Mouse (Mus musculus) layer of hippocampus, adult 18-20 months (tissue): ENCODE results near the gene Osgep. TPM values are rescaled to one million over a fixed set of nuclear protein-coding genes. Genes with fewer than 3 reads are reported as not detected.
"Not testable (repeated sequence)": the region's sequence is repeated elsewhere in the genome, so short reads cannot be mapped to it uniquely, and the experiment has no call there.

Experiments used
- DNase-seq, 2 experiments: peaks; one replicate each; pipeline ENCODE4 v3.0.0; 2022; ENCODE audit warnings: low spot score in 2 of 2
- total RNA-seq, 2 experiments: library from RNA; stranded (reverse); gene quantifications; 2 replicates each; pipeline ENCODE4 v1.2.3; 2021

The Osgep gene
- total RNA-seq, 2 experiments from 2014 or later, result 34.9 to 39.0 TPM

DNA sequence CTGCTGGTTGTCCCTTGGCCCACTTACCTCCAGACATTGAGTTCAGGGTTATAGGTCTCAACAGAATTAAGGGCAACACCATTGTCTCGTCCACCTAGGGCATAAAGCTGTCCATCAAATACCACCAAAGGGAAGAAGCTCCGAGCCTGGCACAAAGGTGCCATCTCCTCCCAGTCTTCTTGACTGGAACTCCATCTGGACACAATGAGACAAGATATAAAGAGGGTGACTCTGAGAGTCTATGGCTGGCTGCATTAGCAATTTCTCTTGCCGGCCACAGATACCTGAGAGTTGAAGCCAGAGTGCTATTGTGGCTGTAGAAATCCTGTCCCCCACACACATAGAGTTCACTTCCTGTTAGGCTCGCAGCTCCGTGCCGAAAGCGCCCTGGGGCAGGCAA lies 32.6 kb downstream of the Osgep start:
- no peak for DNase-seq

DNA sequence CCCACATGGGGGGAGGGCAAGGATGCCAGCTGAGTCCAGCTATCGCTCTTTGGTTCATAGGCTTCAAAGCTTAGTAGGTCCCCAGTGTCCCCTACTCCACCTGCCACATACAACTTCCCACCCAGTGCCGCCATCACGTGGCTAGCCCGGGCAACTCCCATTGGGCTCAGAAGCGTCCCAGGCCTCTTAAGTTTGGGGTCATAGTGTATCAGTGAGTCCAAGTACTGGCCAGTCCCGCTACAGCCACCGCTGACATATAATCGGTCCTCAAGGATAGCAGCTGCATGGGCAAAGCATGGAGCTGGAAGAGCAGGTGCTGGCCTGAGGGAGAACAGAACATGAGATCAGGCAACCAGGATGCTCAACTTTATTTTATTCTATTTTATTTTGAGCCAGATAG lies 33.1 kb downstream of the Osgep start:
- no peak for DNase-seq

DNA sequence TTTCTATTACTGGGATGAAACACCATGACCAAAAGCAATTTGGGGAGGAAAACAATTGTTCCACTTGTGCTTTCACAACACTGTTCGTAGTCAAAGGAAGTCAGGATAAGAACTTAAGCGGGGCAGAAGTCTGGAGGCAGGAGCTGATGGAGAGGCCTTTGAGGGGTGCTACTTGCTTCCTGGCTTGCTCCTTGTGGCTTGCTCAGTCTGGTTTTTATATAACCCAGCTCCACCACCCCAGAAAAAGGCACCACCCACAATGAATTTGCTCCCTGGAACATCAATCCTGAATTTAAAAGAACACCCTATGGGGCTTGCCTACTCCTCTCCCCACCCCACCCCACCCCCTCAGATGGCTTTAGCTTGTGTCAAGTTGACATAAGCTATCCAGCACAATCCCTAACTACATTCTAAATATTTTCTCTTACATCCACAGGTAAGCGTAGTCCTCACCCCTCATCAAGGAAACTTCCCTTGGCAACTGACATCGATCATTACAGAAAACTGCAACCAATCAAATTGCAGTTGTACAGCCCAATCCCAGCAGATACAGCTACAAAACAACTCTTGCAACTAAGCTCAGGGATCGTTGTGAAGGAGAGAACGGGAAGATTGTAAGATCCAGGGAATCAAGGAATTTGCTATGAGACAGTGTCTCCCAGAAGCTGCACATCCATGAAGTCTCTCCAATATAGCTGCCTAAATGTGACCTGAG lies 48.3 kb downstream of the Osgep start:
- DNase-seq, result no peak

DNA sequence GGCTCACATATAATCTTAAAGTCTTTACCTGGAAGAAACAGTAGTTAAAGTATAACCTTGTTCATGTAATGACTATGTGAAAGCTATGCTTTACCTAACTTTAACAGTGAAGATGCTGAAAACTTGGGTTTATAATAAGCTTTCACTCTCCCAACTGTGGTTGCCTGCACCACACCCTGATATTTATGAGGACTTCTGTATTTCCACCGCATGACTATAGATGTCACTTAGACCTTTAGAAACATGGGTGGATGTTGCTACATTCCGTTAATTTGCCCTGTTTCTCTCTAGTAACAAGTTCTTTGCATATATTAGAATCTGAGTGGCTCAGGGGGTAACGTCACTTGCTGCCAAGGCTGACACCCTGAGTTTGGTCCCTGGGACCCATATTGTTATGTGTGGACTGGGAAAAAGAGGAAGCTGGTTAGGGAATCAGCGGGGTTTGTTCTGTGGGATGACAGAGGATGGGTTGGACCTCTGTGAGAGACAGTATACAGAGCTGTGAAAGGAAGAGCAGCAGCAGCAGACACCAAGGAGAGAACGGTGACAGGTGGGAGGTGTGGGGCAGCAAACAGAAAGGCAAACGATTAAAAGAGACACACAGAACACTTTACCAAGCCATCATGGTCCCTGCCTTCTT lies 49.0 kb downstream of the Osgep start:
- DNase-seq, result no peak

DNA sequence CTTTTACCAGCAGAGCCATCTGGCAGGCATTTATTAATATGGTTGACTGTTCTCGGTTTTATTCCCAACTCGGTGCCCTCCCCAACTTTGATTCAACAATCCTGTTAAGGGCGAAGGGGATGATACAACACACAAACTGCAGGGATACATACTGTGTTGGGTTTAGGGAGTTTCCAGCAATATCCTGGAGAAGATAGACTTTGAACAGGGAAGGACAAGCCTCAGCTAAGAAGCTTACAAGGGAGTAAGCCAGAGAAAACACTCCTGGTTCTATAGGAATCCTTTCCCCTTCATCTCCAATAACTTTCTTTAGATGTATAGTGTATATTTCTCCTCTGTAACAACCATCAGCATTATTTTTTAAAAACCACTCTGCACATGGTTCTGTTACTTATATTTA lies 49.5 kb downstream of the Osgep start:
- no peak for DNase-seq

DNA sequence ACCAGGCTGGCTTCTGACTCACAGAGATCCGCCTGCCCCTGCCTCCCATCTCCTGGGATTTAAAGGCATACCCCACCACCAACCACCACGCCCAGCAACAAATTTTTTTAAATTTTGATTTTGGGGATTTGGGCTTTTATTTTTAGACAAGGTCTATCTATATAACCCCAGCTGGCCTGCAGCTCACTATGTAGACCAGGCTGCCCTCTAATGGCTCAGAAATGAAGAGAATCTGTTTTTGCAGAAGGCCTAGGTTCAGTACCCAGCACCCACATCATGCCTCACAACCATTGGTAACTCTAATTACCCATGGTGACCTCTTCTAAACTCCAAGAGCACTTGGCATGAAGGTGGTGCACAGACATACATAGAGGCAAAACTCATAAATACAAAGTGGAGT lies 53.4 kb downstream of the Osgep start:
- DNase-seq, result no peak

DNA sequence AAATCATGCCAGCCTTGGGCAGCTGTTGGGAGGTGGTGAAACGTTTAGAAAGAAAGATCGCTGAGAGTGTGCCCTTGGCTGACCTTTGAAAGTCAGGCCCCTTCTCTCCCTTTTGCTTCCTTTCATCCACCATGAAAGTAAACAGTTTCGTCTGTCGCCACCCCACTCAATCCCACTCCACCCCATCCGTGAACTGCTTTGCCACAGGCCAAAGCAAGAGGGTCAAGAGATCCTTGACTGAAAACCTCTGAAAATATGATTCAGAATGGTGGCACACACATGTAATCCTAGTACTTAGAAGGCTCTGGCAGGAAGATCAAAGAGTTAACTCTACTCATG lies 53.9 kb downstream of the Osgep start:
- no peak for DNase-seq

DNA sequence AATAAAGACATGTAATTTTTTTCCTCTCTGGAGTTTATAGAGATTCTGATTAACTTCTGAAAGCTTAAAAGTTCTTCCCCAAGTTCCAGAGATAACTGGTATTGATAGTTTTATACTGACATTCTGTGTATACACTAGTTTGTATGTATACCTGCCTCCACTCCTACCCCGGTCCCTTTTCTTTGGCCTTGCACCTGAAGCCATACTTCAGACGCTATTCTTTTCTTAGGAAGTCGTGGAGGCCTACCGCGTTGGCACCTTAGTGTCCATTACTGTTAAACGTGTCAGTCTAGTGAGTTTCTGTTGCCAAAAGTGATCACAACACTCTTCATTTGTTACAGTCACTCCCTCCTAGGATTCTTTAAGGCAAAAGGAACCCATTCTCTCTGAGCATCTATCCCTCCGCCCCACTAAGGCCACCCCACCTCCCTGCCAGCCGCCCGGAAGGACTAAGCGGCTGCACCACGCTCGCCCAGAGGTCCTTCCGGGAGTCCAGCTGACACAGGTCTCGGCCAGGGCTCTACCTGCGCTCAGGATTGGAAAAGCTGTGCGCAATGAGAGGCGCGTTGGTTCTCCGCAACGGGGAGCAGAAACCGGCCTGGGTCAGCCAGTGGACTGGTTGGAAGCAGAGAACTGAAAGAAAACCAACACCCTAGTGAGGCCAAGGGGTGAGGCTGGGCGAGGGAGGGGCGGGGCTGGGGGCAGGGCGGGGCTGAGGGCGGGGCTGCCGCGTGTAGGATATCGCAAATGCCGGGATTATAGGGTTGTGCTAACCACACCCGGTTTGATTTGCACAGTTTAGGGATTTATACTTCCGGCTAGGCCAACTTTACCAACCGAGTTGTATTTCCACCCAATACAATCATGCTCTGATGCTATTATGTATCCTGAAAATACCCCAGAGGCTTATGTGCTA lies 54.5 kb downstream of the Osgep start, which contains the start of gene Tep1:
TSS of gene Tep1 (minus strand) at position 672 of the 916 bp plus-strand sequence.
- DNase-seq, result peak in 1 of 2 experiments; percentile 31

DNA sequence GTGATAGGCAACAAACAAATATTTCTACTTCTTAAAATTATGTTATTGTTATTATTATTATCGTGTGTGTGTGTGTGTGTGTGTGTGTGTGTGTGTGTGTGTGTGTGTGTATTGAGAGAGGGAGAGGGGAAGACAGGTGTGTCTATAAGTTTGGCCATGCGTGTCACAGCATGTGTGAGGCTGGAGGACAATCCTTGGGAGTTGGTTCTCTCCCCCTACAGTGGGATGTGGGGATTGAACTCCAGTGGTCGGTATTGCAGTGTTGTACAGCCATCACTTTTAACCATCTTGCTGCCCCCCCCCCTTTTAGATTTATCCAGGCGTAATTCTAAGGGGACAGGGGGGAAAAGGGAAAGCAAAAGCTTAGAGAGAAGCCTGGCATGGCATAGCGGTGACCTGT lies 56.0 kb downstream of the Osgep start:
- no peak for DNase-seq

DNA sequence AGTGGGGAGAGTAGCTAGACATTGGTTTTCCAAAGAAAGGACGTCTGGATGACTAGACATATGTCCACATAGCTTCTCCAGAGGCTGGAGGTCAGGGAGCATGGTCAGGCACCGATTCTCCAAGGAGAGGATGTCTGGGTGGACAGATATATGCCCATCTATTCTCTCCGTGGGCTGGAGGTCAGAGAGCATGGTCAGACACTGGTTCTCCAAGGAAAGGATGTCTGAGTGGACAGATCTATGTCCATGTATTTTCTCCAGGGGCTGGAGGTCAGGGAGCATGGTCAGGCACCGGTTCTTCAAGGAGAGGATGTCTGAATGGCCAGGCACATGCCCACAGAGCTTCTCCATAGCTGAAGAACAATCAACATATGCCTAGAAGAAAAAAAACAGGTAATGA lies 56.5 kb downstream of the Osgep start:
- no peak for DNase-seq

DNA sequence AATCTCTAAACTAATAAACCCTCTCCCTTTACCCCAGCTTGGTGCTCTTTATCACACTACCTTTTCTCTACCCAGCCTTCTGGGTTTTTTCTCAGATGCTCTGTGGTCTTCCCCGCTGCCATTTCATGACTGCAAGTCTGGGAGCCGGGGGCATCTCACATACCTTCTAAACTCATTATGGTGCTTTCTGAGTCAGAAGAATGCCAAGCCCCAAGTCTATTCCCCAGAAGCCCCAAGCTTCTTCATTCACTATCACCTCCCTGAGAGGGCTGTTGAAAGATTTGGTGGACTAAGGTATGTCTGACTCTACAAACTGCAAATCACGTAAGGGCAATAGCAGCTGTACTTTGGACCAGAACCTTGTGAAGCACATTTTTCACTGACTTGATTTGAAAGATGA lies 57.7 kb downstream of the Osgep start:
- no peak for DNase-seq

DNA sequence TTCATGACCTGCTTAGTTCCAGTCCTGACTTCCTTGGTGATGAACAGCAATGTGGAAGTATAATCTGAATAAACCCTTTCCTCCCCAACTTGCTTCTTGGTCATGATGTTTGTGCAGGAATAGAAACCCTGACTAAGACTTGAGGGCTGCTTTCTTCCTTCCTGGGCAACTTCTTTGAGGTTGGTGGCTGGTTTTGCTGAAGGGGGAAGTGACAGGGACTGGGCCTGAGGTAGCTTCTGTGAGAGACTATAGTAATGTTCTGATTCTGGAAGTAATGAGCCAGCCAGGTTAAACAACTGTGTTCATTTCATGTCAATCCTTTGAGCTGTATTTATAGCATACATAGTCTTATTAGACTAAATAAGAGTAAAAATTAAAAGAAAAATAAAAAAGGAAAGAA lies 59.7 kb downstream of the Osgep start:
- not testable (repeated sequence) for DNase-seq

DNA sequence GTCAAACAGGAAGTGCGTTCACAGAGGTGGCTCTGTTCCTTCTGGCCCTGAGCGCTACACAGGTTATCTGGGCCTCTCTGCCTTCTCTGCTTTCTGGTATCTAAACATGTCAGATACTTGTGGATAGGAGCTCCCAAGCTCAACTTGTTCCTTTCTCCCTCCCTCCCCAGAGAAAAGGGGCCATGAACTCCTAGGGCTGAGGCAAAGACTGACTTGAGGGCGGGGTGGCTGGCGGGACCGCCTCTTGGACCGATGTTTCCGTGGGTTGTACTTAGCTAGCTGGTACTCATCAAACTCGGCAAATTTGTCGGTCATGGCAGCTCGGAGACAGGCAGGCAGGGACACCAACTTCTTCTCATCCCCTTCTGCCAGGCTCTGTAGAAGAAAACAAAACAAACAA lies 62.1 kb downstream of the Osgep start:
- DNase-seq, result no peak

Other genes with a start within 250 kb of the Osgep start
- not detected for gene Olfr747, start 231.7 kb downstream of the Osgep start, total RNA-seq
- not detected for gene Olfr748, start 217.5 kb downstream of the Osgep start, total RNA-seq
- not detected for gene Olfr749, start 179.8 kb downstream of the Osgep start, total RNA-seq
- gene Ttc5, start 139.4 kb downstream of the Osgep start, total RNA-seq, result 10 to 100 TPM; 58.9 to 62.2 TPM
- gene Ccnb1ip1, start 117.2 kb downstream of the Osgep start, total RNA-seq, result not detected
- gene Parp2, start 117.1 kb downstream of the Osgep start, total RNA-seq, result 10 to 100 TPM; 22.1 to 28.9 TPM
- 1 to 10 TPM; 2.9 to 3.6 TPM for gene Tep1, start 54.3 kb downstream of the Osgep start, total RNA-seq
- 1 to 10 TPM; 3.7 to 5.9 TPM for gene Klhl33, start 27.4 kb downstream of the Osgep start, total RNA-seq
- gene Apex1, start 75 bp upstream of the Osgep start, total RNA-seq, result 10 to 100 TPM; 62.8 to 65.7 TPM
- 10 to 100 TPM; 86.4 to 96.1 TPM for gene Pip4p1, start 6.0 kb upstream of the Osgep start, total RNA-seq
- 10 to 100 TPM; 13.1 to 18.3 TPM for gene Pnp, start 6.2 kb upstream of the Osgep start, total RNA-seq
- gene Gm49342, start 19.6 kb upstream of the Osgep start, total RNA-seq, result 1 to 10 TPM; 6.2 to 9.3 TPM
- gene Pnp2, start 31.1 kb upstream of the Osgep start, total RNA-seq, result 1 to 10 TPM in 1 of 2 experiments, under 1 TPM in 1; 0.94 to 1.3 TPM
- not detected for gene Rnase10, start 82.9 kb upstream of the Osgep start, total RNA-seq
- not detected for gene Rnase9, start 117.0 kb upstream of the Osgep start, total RNA-seq
- gene Rnase11, start 125.3 kb upstream of the Osgep start, total RNA-seq, result not detected
- not detected for gene Rnase12, start 132.8 kb upstream of the Osgep start, total RNA-seq
- not detected for gene Olfr750, start 149.5 kb upstream of the Osgep start, total RNA-seq
- 10 to 100 TPM; 15.1 to 16.7 TPM for gene Rnase4, start 166.2 kb upstream of the Osgep start, total RNA-seq
- 1 to 10 TPM; 3.3 to 5.5 TPM for gene Ang, start 166.3 kb upstream of the Osgep start, total RNA-seq
- not detected for gene Eddm3b, start 189.5 kb upstream of the Osgep start, total RNA-seq
- under 1 TPM; 0.30 to 0.66 TPM for gene Rnase6, start 199.0 kb upstream of the Osgep start, total RNA-seq
- 1 to 10 TPM; 2.4 to 3.7 TPM for gene Rnase1, start 221.9 kb upstream of the Osgep start, total RNA-seq
- under 1 TPM in 1 of 2 experiments, not detected in 1; 0.46 TPM for gene Rnase2b, start 237.4 kb upstream of the Osgep start, total RNA-seq